Comparison of ENCODE assay signal across 7 mouse cellular contexts in genomic region chr17:29356882-29357281, GRCm38 (mm10). TPM values are rescaled to one million over a fixed set of nuclear protein-coding genes. Genes with fewer than 3 reads are reported as not detected.
A peak's percentile ranks its signal among the peaks of the same experiment; 100 is the strongest.
DNase-seq lines count a peak whose midpoint lies in the region; ATAC-seq and TF ChIP-seq lines count a peak whose summit lies in the region.

No protein-coding gene starts in this region.

- no peak for DNase-seq in lung, embryonic 14.5 days
- DNase-seq in lung, postnatal 4 days, result no peak
- no peak for DNase-seq in forebrain, embryonic 14.5 days (ENCODE audit: low spot score)
- no peak for DNase-seq in limb, embryonic 14.5 days (ENCODE audit: low spot score)
- DNase-seq in thymus, postnatal 0 days (ENCODE audit: low spot score), result no peak
- DNase-seq in cerebellum, adult 11 months, result no peak

- peak overlapping the region; percentile 93 for H3K27ac ChIP-seq in lung, embryonic 14.5 days (ENCODE audit: low read depth)
- peak overlapping the region; percentile 97 for H3K27ac ChIP-seq in forebrain, embryonic 14.5 days (ENCODE audit: low read depth, low read length)
- 0 out of 2 replicates have a peak overlapping the region, but pooled peaks have one; percentile 38 for H3K27ac ChIP-seq in limb, embryonic 14.5 days (replicated peaks; ENCODE audit: low read depth, low read length)
- peak overlapping the region; percentile 96; the same call in 1 of the 2 replicates for H3K27ac ChIP-seq in stomach, embryonic 14.5 days (ENCODE audit: low read length)

- TF ChIP-seq CTCF in lung, embryonic 14.5 days (IDR thresholded peaks at IDR 0.05; ENCODE audit: low read depth), result no peak

- 5% methylated on average over 9 of the region's 9 CpGs for WGBS in lung, embryonic 14.5 days
- WGBS in forebrain, embryonic 14.5 days, result under 1% methylated on average over 9 of the region's 9 CpGs
- WGBS in limb, embryonic 14.5 days, result 15% methylated on average over 9 of the region's 9 CpGs
- 7% methylated on average over 9 of the region's 9 CpGs for WGBS in stomach, embryonic 14.5 days

- H3K9me3 ChIP-seq in lung, embryonic 14.5 days (ENCODE audit: low read depth, low read length), result no peaks in the 10 kb centered on the region
- H3K9me3 ChIP-seq in forebrain, embryonic 14.5 days (replicated peaks; ENCODE audit: control insufficient read depth, low read length), result no peaks in the 10 kb centered on the region
- H3K9me3 ChIP-seq in limb, embryonic 14.5 days (ENCODE audit: control insufficient read depth, low read length), result no peaks in the 10 kb centered on the region
- no peaks in the 10 kb centered on the region for H3K9me3 ChIP-seq in stomach, embryonic 14.5 days (ENCODE audit: control insufficient read depth, low read depth, low read length)

- peaks cover 21% of the 10 kb centered on the region for H3K4me1 ChIP-seq in lung, embryonic 14.5 days (ENCODE audit: insufficient read depth)
- H3K4me1 ChIP-seq in forebrain, embryonic 14.5 days (ENCODE audit: control insufficient read depth, insufficient read depth, low read length), result peaks cover 25% of the 10 kb centered on the region
- H3K4me1 ChIP-seq in limb, embryonic 14.5 days (ENCODE audit: control insufficient read depth, insufficient read depth, low read length), result peaks cover 20% of the 10 kb centered on the region
- H3K4me1 ChIP-seq in stomach, embryonic 14.5 days (ENCODE audit: control insufficient read depth, insufficient read depth, low read length), result peaks cover 21% of the 10 kb centered on the region

- H3K4me3 ChIP-seq in lung, embryonic 14.5 days (ENCODE audit: low read depth, low read length), result peak overlapping the region; percentile 31
- H3K4me3 ChIP-seq in forebrain, embryonic 14.5 days (ENCODE audit: low read depth, low read length), result peak overlapping the region; percentile 27
- H3K4me3 ChIP-seq in limb, embryonic 14.5 days (replicated peaks; ENCODE audit: low read length), result peak overlapping the region; percentile 28
- H3K4me3 ChIP-seq in stomach, embryonic 14.5 days (ENCODE audit: low read depth, low read length), result peak overlapping the region; percentile 22

- TF ChIP-seq POLR2A in limb, embryonic 14.5 days (IDR thresholded peaks at IDR 0.05; ENCODE audit: borderline replicate concordance, extremely low read depth, insufficient read depth, insufficient read length), result no peak

- no peaks in the 10 kb centered on the region for H3K27me3 ChIP-seq in lung, embryonic 14.5 days (ENCODE audit: insufficient read depth, low read length)
- H3K27me3 ChIP-seq in forebrain, embryonic 14.5 days (replicated peaks; ENCODE audit: control insufficient read depth, insufficient read depth, low read length), result no peaks in the 10 kb centered on the region
- no peaks in the 10 kb centered on the region for H3K27me3 ChIP-seq in limb, embryonic 14.5 days (ENCODE audit: control insufficient read depth, insufficient read depth, low read length)
- H3K27me3 ChIP-seq in stomach, embryonic 14.5 days (ENCODE audit: control insufficient read depth, insufficient read depth, low read length), result no peaks in the 10 kb centered on the region

- peak overlapping the region; percentile 13; the same call in 1 of the 2 replicates for H3K9ac ChIP-seq in lung, embryonic 14.5 days
- H3K9ac ChIP-seq in forebrain, embryonic 14.5 days (ENCODE audit: low read length), result peak overlapping the region; percentile 61
- H3K9ac ChIP-seq in limb, embryonic 14.5 days (ENCODE audit: low read depth, low read length, severe bottlenecking), result no peak overlapping the region
- no peak overlapping the region for H3K9ac ChIP-seq in stomach, embryonic 14.5 days (replicated peaks; ENCODE audit: low read depth, low read length)

- peak; percentile 7; the same call in 1 of the 2 replicates for ATAC-seq in lung, embryonic 14.5 days (ENCODE audit: insufficient read depth)
- no peak; the same call in 1 of the 2 replicates for ATAC-seq in forebrain, embryonic 14.5 days
- ATAC-seq in limb, embryonic 14.5 days (ENCODE audit: low FRiP score, low read depth), result no peak
- ATAC-seq in stomach, embryonic 14.5 days (ENCODE audit: insufficient number of reproducible peaks, insufficient read depth, low FRiP score, low read depth), result peak; percentile 5; the same call in 1 of the 2 replicates

- H3K4me2 ChIP-seq in lung, embryonic 14.5 days, result peak overlapping the region; percentile 61
- peak overlapping the region; percentile 55 for H3K4me2 ChIP-seq in forebrain, embryonic 14.5 days (ENCODE audit: low read length)
- peak overlapping the region; percentile 50 for H3K4me2 ChIP-seq in limb, embryonic 14.5 days (replicated peaks; ENCODE audit: low read depth, low read length, severe bottlenecking)
- H3K4me2 ChIP-seq in stomach, embryonic 14.5 days (replicated peaks; ENCODE audit: low read depth, low read length), result peak overlapping the region; percentile 47

- no peaks in the 10 kb centered on the region for H3K36me3 ChIP-seq in lung, embryonic 14.5 days (ENCODE audit: insufficient read depth)
- H3K36me3 ChIP-seq in forebrain, embryonic 14.5 days (ENCODE audit: control insufficient read depth, insufficient read depth, low read length), result no peaks in the 10 kb centered on the region
- H3K36me3 ChIP-seq in limb, embryonic 14.5 days (ENCODE audit: control insufficient read depth, insufficient read depth, low read length), result no peaks in the 10 kb centered on the region
- no peaks in the 10 kb centered on the region for H3K36me3 ChIP-seq in stomach, embryonic 14.5 days (ENCODE audit: control insufficient read depth, insufficient read depth, low read length)

RNA-seq across cellular contexts. Expression of gene Fgd2, which starts 3.8 kb away (rescaled TPM):
- polyA plus RNA-seq in lung, embryonic 14.5 days (2014; fragmentation: Nextera tagmentation; extraction: Ambion mirVana), result 15.7 and 19.2 TPM in 2 replicates
- polyA plus RNA-seq in forebrain, embryonic 14.5 days (2014; fragmentation: Nextera tagmentation; extraction: Ambion mirVana), result 3.4 and 6.1 TPM in 2 replicates
- 9.4 and 10.8 TPM in 2 replicates for polyA plus RNA-seq in limb, embryonic 14.5 days (2012; rRNA removed)
- polyA plus RNA-seq in limb, embryonic 14.5 days (2014; fragmentation: Nextera tagmentation; extraction: Ambion mirVana), result 6.2 and 8.4 TPM in 2 replicates
- polyA plus RNA-seq in stomach, embryonic 14.5 days (2014; fragmentation: Nextera tagmentation; extraction: Ambion mirVana), result 8.4 and 11.5 TPM in 2 replicates
- 6.8 and 7.2 TPM in 2 replicates for polyA plus RNA-seq in thymus, postnatal 0 days (2015; fragmentation: Nextera tagmentation; extraction: Ambion mirVana)

RNA-seq across cellular contexts. Expression of gene Mtch1, which starts 9.1 kb away (rescaled TPM):
- 381 and 395 TPM in 2 replicates for polyA plus RNA-seq in lung, embryonic 14.5 days (2014; fragmentation: Nextera tagmentation; extraction: Ambion mirVana)
- polyA plus RNA-seq in forebrain, embryonic 14.5 days (2014; fragmentation: Nextera tagmentation; extraction: Ambion mirVana), result 418 and 521 TPM in 2 replicates
- 469 and 541 TPM in 2 replicates for polyA plus RNA-seq in limb, embryonic 14.5 days (2012; rRNA removed)
- 420 and 443 TPM in 2 replicates for polyA plus RNA-seq in limb, embryonic 14.5 days (2014; fragmentation: Nextera tagmentation; extraction: Ambion mirVana)
- polyA plus RNA-seq in stomach, embryonic 14.5 days (2014; fragmentation: Nextera tagmentation; extraction: Ambion mirVana), result 287 and 333 TPM in 2 replicates
- polyA plus RNA-seq in thymus, postnatal 0 days (2015; fragmentation: Nextera tagmentation; extraction: Ambion mirVana), result 144 and 154 TPM in 2 replicates

RNA-seq across cellular contexts. Expression of gene Pi16, which starts 39.4 kb away (rescaled TPM):
- 0.14 TPM in 2 replicates for polyA plus RNA-seq in lung, embryonic 14.5 days (2014; fragmentation: Nextera tagmentation; extraction: Ambion mirVana)
- 1.2 TPM in 2 replicates for polyA plus RNA-seq in forebrain, embryonic 14.5 days (2014; fragmentation: Nextera tagmentation; extraction: Ambion mirVana)
- 2.0 and 2.6 TPM in 2 replicates for polyA plus RNA-seq in limb, embryonic 14.5 days (2012; rRNA removed)
- polyA plus RNA-seq in limb, embryonic 14.5 days (2014; fragmentation: Nextera tagmentation; extraction: Ambion mirVana), result 1.4 and 2.2 TPM in 2 replicates
- polyA plus RNA-seq in stomach, embryonic 14.5 days (2014; fragmentation: Nextera tagmentation; extraction: Ambion mirVana), result 0.13 and 0.41 TPM in 2 replicates
- 3.7 and 4.4 TPM in 2 replicates for polyA plus RNA-seq in thymus, postnatal 0 days (2015; fragmentation: Nextera tagmentation; extraction: Ambion mirVana)

Comparison
In these comparisons a context has a peak if more than half of its experiments do, and no peak if none do; other contexts are left out.
1. ATAC-seq: peak in lung, embryonic 14.5 days (single experiment) and stomach, embryonic 14.5 days (single experiment); none in forebrain, embryonic 14.5 days (single experiment) and limb, embryonic 14.5 days (single experiment).
2. H3K27ac ChIP-seq: peak in every context shown above with its lines; median percentile 97 in forebrain, embryonic 14.5 days; 96 in stomach, embryonic 14.5 days; 93 in lung, embryonic 14.5 days; 38 in limb, embryonic 14.5 days.
3. H3K9ac ChIP-seq: peak in lung, embryonic 14.5 days (single experiment) and forebrain, embryonic 14.5 days (single experiment); none in limb, embryonic 14.5 days (single experiment) and stomach, embryonic 14.5 days (single experiment).
4. Peak in every context shown above with its lines, with median percentiles within 50 percentile points of each other: H3K4me2 ChIP-seq and H3K4me3 ChIP-seq.